Mouse (Mus musculus) naive thymus-derived CD4-positive, alpha-beta T cell, adult 2 months (primary cell): Measurements from ENCODE around the gene Ndufb3.
A peak's percentile ranks its signal among the peaks of the same experiment; 100 is the strongest.
"Not testable (repeated sequence)": the region's sequence is repeated elsewhere in the genome, so short reads cannot be mapped to it uniquely, and the experiment has no call there.

Experiments
- DNase-seq: peaks from one replicate; pipeline ENCODE4 v3.0.0-alpha.2; 2011; ENCODE audit warnings: low read depth

Ndufb3 gene

DNA sequence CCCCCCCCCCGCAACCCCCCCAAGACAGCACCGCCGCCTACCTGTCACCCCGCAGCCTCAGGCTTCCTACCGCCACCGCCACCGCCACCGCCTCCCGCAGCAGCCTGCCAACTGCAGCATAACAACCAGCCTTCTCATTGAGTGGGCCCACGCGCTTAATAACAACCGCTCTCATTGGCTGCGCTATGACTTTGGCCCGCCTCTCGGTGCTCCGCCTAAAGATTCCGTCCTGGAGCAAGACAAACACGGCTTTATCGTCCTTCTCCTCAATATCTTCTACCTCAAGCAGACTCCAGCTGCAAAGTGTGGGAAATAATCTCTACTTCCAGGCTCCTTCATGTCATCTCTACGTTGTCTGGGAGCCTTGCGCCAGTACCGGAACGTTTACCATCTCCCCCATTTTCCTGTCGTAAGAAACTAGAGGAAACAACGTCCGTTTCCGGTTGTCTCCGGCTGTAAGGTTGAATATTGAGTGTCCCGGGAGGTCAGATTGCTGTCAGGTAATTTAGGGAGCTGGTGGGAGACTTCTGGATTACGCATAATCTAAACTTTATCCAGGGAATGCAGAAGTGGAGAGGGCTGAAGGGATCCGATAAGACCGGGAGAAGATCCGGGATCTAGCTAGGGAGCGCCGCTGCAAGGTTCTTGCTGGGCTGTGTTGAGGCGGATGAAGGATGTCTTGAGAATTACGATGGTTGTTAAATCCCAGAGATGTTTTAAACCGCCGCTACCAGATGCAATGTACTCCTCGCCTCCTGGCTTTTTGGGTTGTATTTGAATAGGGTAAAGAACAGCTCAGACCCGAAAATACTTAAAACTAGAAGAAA, at the start of gene Ndufb3, which contains the start of gene Fam126b:
Ndufb3 (plus strand) TSS at position 214 of the 827 bp plus-strand sequence.
Fam126b (minus strand) TSS at position 153 of the 827 bp plus-strand sequence.
- DNase-seq, result peak; percentile 94

DNA sequence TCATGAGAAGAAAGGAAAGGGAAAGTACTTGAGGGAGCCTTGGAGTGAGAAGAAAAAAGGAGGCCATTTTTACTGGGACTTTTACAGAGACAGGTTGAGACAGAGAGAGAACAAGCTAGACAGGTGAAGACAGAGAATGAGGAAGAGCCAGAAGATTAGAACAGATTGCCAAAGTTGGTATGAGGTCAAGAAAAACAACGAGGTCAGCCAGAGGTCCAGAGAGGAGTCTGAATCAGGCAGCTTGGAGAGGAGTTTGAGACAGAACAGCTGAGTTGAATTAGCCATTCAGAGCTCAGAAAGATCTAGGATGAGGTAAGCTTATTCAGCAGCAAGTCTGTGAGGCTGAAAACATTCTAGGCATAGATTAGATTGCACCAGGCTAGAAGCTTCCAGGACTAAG, 44.8 kb upstream of the Ndufb3 start:
- DNase-seq, result no peak

DNA sequence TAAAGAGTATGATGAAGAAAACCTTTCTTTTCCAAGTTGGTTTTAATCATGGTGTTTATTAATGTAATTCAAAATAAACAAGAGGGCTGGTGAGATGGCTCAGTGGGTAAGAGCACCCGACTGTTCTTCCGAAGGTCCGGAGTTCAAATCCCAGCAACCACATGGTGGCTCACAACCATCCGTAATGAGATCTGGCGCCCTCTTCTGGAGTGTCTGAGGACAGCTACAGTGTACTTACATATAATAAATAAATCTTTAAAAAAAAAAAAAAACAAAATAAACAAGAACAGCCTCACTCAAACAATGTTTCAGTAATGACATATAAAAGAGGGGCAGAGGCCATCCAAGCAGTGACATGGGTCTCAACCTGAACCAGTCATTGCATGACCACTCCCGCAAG, 25.8 kb upstream of the Ndufb3 start:
- not testable (repeated sequence) for DNase-seq

DNA sequence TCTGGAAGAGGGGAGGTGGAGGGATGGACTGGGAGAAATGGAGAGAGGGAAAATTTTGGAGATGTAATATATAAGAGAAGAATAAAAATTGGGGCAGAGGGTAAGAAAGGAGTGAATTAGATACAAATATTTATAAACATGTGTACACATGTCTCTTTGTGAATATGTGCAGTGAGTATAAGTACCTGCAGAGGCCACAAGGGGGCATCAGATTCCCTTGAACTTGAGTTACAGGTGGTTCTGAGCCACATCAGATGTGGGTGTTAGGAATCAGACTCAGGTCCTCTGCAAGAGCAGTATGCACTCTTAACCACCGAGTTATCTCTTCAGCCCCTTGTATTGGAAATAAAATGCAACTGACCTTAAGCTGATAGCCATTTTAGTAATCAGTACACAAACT, 23.7 kb upstream of the Ndufb3 start:
- peak; percentile 78 for DNase-seq

DNA sequence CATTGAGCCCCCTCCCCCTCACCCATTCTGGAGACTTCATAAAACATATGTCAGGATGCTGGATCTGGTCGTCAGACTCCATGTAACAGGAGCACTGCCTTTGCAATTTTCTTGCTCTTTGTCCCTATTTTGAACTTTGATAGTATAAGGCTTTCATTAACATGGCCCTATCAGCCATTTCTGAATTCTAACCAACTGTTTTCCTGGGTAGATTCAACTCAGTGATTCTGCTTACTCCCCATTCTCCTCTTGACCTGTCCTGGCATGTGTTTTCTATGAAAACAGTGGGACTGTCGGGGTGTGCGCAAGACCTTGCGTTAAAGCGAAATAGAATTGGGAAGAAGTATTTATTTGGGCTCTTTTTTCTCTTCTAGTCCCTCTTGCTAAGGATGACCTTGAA, 21.2 kb upstream of the Ndufb3 start:
- no peak for DNase-seq

DNA sequence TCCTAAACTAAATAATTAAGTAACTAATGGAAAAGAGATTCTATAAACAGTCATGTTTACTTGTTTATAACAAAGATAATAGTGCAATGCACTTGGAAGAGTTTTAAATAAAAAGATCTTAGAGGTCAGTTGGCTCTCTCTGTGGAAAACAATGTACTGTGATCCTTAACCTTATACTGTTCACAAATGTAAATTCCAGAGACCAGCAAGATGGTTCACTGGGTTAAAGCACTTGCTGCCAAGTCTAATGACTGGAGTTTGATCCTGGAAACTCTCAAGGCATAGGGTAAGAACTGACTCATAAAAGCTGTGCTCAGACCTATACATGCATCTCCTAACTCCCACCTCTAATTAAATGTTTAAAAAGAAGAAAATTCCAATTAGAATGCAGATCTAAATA, 19.6 kb upstream of the Ndufb3 start:
- DNase-seq, result no peak

DNA sequence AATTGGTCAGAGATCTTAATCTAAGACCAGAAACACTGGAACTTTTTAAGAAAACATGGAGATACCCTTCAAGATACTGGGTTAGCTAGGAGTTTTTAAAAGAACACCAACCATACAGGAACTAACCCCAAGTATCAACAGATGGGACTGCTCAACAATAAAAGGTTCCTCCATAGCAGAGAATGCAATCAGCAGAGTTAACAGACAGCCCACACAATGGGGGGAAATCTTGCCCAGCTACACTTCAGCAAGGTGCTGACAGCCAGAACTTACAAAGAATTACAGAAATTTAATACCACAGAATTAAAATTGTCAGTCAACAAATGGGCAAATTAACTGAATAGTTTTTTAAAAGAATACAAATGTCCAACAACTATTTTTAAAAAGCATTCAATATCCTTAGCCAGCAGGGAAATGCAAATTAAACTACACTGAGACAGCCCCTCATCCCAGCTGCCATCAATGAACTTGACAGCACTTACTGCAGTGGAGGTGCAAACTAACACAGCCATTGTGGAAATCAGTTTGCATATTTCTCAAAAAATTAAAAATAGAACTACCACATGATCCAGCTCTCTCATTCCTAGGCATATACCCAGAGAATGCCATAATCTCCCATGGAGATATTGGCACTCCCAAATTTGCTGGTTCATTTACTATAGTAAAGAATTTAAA, 17.6 kb upstream of the Ndufb3 start:
- DNase-seq, result no peak

DNA sequence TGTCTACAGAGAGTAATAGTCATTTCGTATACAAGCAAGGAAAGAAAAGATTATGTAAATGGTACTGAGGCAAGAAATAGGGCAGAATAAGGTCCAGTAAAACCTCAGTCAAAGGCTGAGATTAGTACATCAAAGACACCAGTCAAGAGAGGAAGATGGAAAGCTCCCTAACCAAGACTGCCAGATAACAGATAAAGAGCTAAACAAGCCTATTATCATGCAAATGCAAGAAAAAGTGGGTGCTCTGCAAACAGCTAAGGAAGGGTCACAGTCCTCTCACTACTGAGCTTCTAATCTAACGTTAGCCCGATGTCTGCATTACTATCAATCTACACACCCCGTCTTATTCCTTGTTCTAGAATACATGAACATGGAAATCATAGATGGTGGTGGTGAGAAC, 15.7 kb upstream of the Ndufb3 start:
- no peak for DNase-seq

DNA sequence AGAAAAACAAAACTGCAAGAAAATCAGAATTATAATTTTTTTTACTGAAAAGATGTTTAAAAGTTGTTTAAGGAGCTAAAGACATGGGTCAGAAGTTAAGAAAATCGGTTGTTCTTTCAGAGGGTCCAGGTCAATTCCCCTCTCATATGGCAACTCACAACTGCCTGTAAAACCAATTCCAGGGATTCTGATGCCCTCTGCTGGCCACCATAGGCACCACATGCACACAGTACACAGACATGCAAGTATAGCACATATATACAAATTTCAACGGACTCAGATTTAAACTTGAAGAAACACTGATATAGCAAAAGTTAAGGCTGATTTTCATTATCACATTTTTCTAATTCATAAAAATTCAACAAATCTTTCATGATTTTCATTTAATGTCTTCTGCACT, 7.0 kb upstream of the Ndufb3 start:
- peak; percentile 54 for DNase-seq

DNA sequence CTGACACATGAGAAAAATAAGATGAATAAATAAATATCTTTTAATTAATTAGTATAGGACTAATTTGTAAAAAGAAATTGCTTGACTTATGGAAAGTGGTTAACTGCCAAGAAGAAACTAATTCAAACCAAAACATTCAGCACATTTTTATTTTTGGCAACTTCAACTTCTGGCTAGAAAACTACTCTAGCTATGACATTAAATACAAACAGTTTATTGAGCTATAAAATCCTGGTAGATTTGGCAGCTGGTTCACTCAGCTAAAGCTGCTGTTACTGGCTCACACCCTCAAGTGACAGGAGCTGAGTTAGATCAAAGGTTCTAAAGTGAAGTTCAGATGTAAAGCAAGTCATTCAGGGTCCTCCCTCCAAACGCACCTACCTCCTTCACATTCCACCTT, 3.6 kb upstream of the Ndufb3 start:
- DNase-seq, result no peak

DNA sequence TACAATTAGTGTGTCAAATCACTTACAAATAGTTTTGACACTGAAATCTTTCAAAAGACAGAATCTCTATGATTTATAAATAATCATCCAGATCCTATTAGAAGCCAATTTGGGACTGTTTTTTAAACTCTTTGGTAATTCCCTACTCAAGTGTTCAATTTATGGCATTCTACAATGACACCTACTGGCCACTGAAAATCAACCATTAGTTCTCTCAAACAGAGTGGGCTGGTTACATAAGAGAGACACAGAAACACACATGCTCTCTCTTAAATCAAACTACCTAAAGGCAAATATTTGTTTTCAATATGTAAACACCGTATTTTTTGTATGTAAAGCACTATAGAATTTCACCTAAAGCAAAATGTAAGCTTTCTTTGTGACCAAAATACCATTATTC, 1.9 kb upstream of the Ndufb3 start:
- DNase-seq, result no peak

DNA sequence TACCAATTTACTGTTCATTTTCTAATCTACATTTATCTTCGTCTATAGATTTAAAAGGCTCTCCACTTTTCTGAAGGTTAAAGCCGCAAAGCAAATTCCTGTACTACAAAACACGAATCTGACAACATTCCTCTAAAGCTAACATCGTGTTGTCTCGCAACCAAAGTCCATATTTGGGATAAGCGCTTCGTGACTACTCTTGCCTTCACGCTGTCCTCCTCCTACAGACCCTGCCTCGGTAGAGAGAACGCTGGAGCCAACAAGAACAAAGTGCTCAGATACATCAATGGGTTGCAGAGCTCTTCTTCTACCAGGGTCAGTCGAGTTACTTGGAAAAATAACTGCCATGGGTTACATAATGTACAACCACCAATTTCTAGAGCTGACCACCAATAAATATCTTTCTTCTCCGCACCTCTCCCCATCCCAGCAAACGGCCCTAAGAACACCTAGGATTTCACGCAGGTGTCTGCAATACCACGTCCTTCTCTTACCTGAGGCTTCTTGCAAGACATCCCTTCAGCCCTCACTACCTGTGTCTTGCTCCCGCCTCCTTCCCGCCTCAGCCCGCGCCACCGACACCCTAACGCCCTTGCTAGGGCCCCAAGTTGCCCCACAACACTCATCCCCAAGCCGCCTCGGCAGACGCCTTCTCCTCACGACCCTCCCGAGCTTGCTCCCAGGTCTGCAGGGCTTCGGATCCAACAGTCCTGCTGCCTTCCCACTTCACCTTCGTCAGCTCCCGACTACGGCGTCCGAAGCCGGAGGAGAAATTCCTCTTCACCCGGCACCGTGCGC, 612 bp upstream of the Ndufb3 start:
- DNase-seq, result no peak

DNA sequence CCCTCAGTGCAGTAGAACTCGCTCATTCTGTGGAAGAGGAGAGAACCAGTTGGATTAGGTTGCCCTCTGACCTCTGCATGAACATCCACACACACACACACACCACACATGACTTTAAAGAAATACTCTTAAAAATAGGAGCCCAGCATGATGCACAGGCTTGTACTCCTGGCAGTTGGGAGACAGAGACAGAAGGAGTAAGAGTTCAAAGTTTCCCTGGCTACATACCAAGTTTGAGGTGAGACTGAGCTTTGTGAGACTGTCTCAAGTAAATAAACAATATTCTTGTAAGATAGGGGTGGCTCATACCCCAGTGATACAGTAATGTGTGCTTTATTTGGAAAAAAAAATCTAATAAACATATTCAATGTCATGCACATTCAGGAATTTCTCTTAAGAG, 1.3 kb downstream of the Ndufb3 start:
- DNase-seq, result no peak

DNA sequence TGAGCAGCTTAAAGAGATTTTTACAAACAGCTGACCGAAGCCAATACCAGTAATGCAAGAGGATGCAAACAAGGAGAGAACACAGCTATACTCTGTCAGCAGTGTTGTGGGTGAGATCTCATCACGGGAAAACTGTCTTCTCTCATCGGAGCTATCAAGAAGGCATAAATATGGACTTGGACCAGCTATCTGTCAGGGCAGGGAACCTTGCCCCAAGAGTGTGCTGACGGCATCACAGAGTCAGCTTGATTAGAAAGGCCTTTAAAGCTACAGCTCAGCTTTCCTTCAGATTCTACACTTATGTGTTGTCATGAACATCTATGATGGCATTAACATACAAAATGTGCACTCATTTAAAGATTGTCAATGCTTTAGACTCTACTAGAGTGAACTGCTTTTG, 16.5 kb downstream of the Ndufb3 start:
- DNase-seq, result no peak

DNA sequence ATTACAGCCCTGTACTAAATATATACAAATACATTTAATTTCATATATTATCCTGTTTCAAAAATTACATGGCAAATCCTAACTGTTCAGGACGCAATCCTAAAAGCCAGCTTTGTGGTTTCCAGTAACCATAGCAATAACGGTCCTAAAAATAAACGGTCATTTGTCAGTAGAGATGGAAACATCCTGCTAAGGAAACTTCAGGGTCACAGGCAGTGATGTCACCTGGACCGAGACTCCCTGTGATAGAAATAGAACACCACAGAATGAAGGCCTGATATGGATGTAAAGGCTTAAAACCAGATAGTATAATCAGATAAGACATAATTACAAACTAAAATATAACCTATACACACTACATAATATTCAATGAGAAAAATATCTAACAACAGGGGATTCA, 17.6 kb downstream of the Ndufb3 start:
- DNase-seq, result no peak

DNA sequence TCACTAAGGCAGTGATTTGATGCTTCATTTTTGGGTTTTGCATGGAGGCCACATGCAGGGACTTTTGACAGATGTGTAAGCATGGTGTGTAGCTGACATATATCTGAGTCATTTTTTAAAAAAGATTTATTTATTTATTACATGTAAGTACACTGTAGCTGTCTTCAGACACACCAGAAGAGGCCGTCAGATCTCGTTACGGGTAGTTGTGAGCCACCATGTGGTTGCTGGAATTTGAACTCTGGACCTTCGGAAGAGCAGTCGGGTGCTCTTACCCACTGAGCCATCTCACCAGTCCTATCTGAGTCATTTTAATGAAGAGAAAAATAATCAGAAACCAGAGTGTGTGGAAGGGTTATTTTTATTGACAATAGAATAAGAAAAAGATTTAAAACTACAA, 23.4 kb downstream of the Ndufb3 start:
- DNase-seq, result not testable (repeated sequence)

DNA sequence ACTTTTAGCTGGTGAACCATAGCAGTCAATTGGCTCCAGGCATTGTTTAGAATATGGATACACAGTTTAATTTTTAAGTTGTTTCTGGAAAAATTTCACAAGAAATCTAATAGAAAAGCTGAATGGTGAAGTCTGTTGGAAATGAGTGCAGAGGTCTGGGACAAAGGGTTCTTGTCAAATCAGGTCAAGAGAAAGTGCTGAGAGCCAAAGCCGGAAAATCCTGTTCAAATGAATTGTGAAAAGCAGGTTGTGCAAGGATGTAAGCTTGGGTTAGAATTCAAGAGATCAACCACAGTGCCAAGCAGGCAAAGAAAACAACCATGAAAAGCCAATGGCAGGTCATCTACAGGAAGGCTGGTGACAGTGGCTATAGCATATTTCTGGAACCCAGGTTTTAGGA, 24.0 kb downstream of the Ndufb3 start:
- DNase-seq, result no peak

DNA sequence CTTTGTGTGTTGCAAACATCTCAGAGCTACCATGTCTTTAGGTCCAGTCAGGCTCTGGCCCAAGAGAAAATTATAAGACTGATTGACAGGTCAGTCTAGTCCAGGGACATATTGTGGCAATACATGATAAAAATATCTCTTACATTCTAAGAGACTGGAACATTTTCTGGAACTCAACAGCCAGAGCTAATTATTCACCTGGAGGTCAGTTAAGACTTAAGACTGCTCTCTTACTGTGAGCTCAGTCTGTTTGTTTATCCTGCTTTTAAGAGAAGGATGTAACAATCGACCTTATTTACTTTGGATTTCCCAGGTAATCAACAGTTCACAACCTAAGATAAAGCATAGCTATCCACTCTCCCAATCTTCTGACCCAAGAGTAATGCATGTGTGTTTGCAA, 24.4 kb downstream of the Ndufb3 start:
- DNase-seq, result no peak

DNA sequence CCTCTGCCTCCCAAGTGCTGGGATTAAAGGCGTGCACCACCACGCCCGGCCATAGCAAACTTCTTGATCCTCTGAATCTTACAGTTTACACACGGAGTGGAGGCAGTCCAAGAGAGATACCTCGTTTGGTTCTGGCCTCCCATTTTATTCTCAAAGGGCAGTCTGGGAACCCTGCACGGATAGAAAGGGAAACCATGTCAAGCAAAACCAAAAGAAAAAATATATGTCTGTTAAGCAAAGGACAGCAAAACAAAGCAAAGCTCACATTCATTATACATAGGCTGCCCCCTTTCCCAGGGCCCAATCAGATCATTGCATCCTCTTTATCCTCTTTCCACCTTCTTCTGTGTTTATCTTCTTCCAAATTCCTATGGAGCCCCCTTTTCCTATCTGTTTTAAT, 27.6 kb downstream of the Ndufb3 start:
- peak; percentile 48 for DNase-seq

DNA sequence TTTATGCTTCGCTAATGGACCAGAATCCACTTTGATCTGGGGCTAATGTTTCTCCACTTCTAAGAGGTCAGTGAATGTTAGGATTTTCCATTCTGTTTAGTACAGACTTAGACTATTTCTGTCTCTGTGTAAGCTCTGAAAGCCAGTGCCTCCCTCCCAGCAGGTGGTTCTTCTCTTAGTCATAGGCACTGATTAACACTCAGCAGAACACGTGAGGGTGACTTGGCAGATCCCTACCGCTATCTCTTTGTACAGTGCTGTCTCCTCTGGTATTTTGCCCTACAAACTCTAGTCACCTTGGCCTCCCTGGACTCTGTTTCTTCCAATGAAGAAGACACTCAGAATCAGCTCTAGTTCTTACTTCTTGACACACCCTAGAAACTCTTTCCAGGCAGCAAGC, 28.2 kb downstream of the Ndufb3 start:
- DNase-seq, result no peak

DNA sequence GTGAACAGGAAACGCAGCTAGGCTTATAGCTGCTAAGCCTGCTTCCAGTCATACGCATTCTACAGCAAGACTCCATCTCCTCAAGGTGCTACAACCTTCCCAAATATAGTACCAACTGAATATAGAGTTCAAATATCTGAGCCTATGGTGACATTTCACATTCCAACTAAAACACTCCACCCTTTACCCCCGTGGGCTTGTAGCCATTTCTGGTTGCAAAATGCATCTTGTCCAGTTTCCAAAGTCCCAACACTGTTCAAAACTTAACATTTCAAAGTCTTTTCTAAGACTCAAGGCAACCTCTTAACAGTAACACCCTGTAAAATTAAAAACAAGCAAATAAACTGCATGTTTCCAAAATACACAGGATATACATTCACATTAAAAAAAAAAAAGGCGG, 29.0 kb downstream of the Ndufb3 start:
- no peak for DNase-seq

DNA sequence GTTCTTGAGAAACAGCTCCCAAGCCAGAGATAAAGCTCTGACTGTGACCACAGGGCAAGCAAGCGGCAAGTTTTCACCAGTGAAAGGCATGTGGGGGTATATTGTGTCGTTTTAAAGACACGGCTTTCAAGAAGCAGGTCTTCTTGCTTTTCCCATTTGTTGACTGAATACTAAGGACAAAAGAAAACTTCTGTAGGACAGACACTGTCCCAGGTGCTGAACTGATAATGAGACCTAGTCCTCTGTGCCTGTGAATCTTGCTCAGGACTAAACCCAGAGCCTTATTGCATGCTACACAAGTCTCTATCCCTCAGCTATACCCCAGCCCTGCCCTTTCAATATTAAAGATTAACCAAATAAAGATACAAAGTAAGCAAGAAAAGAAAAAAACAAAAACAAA, 30.0 kb downstream of the Ndufb3 start:
- DNase-seq, result no peak

DNA sequence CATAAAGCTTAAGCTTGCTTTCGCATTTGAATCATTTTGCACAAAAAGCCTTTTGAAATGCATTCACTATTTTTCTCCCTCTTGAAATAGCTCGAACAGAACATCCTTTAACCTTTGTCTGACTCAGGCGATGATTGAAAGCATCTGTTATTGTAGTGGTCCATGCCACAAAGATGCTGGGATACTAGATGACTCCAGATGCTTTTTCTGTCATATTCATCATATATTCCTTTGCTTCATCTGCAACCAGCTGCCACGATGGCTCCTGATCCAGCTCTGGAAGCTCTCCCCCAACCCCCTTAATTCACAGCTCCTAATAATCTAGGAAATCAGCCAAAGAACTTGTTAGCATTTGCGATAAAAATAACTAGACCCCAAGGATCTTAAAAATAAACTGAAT, 30.9 kb downstream of the Ndufb3 start:
- DNase-seq, result no peak
